Mouse (Mus musculus) cerebellum, adult 2 months (tissue): ENCODE data around the gene Slc26a1. TPM values are rescaled to one million over a fixed set of nuclear protein-coding genes. Genes with fewer than 3 reads are reported as not detected.

Source experiments
- DNase-seq, 2 experiments: peaks; one replicate each; pipeline ENCODE4 v3.0.0; 2021
- H3K27ac ChIP-seq: fragments of 200-500 bp; 2 replicates; pipeline ENCODE4 v1.5.1; 2012; ENCODE audit warnings: low read length, control low read depth, inconsistent platforms; ENCODE audit not compliant: insufficient read depth
- H3K27me3 ChIP-seq: fragments of 200-500 bp; 2 replicates; pipeline ENCODE4 v1.6.1; 2012; ENCODE audit warnings: inconsistent platforms, mild to moderate bottlenecking, low read length, moderate library complexity; ENCODE audit not compliant: control insufficient read depth, insufficient read depth
- H3K4me1 ChIP-seq: fragments of 200-500 bp; 2 replicates; pipeline ENCODE4 v1.6.1; 2011; ENCODE audit warnings: low read length; ENCODE audit not compliant: control insufficient read depth, insufficient read depth
- H3K4me3 ChIP-seq: fragments of 200-500 bp; replicated peaks from 2 replicates; pipeline ENCODE3; 2011; ENCODE audit warnings: mild to moderate bottlenecking, low read depth, low read length, control low read depth; ENCODE audit not compliant: insufficient read depth
- CTCF ChIP-seq: fragments of 200-500 bp; IDR thresholded peaks from 2 replicates; pipeline ENCODE4 v1.5.1; 2011; ENCODE audit warnings: low read depth, mild to moderate bottlenecking, control low read depth, low read length, moderate library complexity, borderline replicate concordance; ENCODE audit not compliant: insufficient read depth
- POLR2A ChIP-seq: fragments of 200-500 bp; IDR thresholded peaks from 2 replicates; pipeline ENCODE4 v1.6.1; 2011; ENCODE audit warnings: low read length, control low read depth, borderline replicate concordance; ENCODE audit not compliant: insufficient read depth
- WGBS: fragments of 180-500 bp; shearing (Covaris S2); methylation state at CpG from one replicate; pipeline ENCODE4 v1.1.7; 2018; 5-methylcytosine and 5-hydroxymethylcytosine counted together
- polyA plus RNA-seq: library from polyadenylated mRNA; depleted of rRNA; stranded (reverse); fragments of >200 nt; gene quantifications from 2 replicates; pipeline ENCODE4 v1.2.3, GENCODE M21; 2012

Gene Slc26a1
- polyA plus RNA-seq, 1 experiment, result 1.7 TPM

GRCm38 (mm10) chr5:108668977-108669936, 6.1 kb downstream of the Slc26a1 start, which contains the start of gene Dgkq:
Gene Dgkq (minus strand): TSS chr5:108669672.
- peak; percentile 90 to 91 for DNase-seq
- Histone ChIP-seq H3K4me1 (peaks cover 7% of the 10 kb centered on the region; the same call in 1 of the 2 replicates), H3K27me3 (no peaks in the 10 kb centered on the region), H3K27ac (peak within 1 kb of the TSS; percentile 92), H3K4me3 (peak within 1 kb of the TSS; percentile 65)
- 3% methylated on average over 43 of the region's 43 CpGs for WGBS
- TF ChIP-seq POLR2A, result peak; percentile 85
- peak; percentile 60; the same call in 1 of the 2 replicates for TF ChIP-seq CTCF

GRCm38 (mm10) chr5:108668387-108668932, 6.9 kb downstream of the Slc26a1 start:
- WGBS, result 3% methylated on average over 3 of the region's 3 CpGs
- TF ChIP-seq POLR2A (no peak), CTCF (no peak)
- Histone ChIP-seq H3K4me1 (peaks cover 7% of the 10 kb centered on the region; the same call in 1 of the 2 replicates), H3K4me3 (peak overlapping the region; percentile 65), H3K27ac (peak overlapping the region; percentile 92; the same call in 1 of the 2 replicates), H3K27me3 (no peaks in the 10 kb centered on the region)
- no peak for DNase-seq

- Histone ChIP-seq H3K4me1 (peaks cover 7% of the 10 kb centered on the region; the same call in 1 of the 2 replicates), H3K27ac (no peak overlapping the region), H3K27me3 (no peaks in the 10 kb centered on the region), H3K4me3 (no peak overlapping the region)
- TF ChIP-seq CTCF, result no peak
- no peak for TF ChIP-seq POLR2A
- WGBS, result 94% methylated on average over 2 of the region's 2 CpGs
- DNase-seq, result no peak
These were observed 8.0 kb downstream of the Slc26a1 start for GRCm38 (mm10) chr5:108667370-108667769.

GRCm38 (mm10) chr5:108665066-108665465, 10.3 kb downstream of the Slc26a1 start:
- Histone ChIP-seq H3K4me3 (no peak overlapping the region), H3K4me1 (peaks cover 6% of the 10 kb centered on the region; the same call in 1 of the 2 replicates), H3K27me3 (no peaks in the 10 kb centered on the region), H3K27ac (no peak overlapping the region)
- TF ChIP-seq POLR2A, result no peak
- no peak for TF ChIP-seq CTCF
- 46% methylated on average over 3 of the region's 3 CpGs for WGBS
- DNase-seq, result no peak

- 78% methylated on average over 4 of the region's 4 CpGs for WGBS
- no peak for DNase-seq
- H3K4me1 ChIP-seq, result peaks cover 12% of the 10 kb centered on the region
- H3K4me3 ChIP-seq, result no peak overlapping the region
- H3K27ac ChIP-seq, result no peak overlapping the region
- TF ChIP-seq POLR2A (no peak), CTCF (no peak)
- no peaks in the 10 kb centered on the region for H3K27me3 ChIP-seq
These were observed 12.6 kb downstream of the Slc26a1 start for GRCm38 (mm10) chr5:108662772-108663171.

GRCm38 (mm10) chr5:108660632-108661268, 14.6 kb downstream of the Slc26a1 start:
- 16% methylated on average over 36 of the region's 36 CpGs for WGBS
- no peaks in the 10 kb centered on the region for H3K27me3 ChIP-seq
- peak overlapping the region; percentile 88 for H3K4me3 ChIP-seq
- peaks cover 15% of the 10 kb centered on the region for H3K4me1 ChIP-seq
- peak; percentile 91 to 92 for DNase-seq
- TF ChIP-seq POLR2A (peak; percentile 82; the same call in 1 of the 2 replicates), CTCF (no peak)
- H3K27ac ChIP-seq, result peak overlapping the region; percentile 16
